Mouse (Mus musculus) E14TG2a.4 (cell line): Measurements from ENCODE around the gene Mblac2.

Experiments used
- CTCF ChIP-seq: conservative IDR thresholded peaks from 2 replicates; pipeline ENCODE4 v1.5.1; 2014; ENCODE audit warnings: low read length
- NANOG ChIP-seq: IDR thresholded peaks from 2 replicates; pipeline ENCODE4 v1.6.1; 2014; ENCODE audit warnings: borderline replicate concordance, low read length, mixed read lengths

DNA sequence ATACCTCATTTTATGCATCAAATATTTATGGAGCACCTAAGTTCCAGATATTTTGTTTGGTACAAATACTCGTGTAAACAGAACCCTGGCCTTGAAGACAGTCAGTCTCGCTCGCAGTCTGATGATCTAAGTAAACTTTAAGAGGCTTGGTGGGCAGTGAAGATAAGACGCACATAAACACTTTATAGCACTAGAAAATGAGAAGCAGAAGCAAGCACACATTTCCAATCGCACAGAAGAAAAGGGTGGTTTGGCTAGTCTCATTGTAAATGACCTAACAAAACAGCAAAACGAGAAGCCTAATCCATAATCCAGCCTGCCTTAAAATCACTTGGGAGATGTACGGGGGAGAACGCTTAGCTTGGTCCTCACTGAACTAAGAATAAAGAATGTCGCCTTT is 71.3 kb downstream of the Mblac2 start:
- TF ChIP-seq CTCF (no peak), NANOG (no peak)
